Mouse (Mus musculus) urinary bladder, postnatal 36 days (tissue): ENCODE results near the gene Susd4.
A peak's percentile ranks its signal among the peaks of the same experiment; 100 is the strongest.

Source experiments
- DNase-seq, 2 experiments: peaks; one replicate each; pipeline ENCODE4 v3.0.0; 2022; ENCODE audit warnings: low spot score in 2 of 2, mixed read lengths in 1 of 2

Susd4 gene

DNA sequence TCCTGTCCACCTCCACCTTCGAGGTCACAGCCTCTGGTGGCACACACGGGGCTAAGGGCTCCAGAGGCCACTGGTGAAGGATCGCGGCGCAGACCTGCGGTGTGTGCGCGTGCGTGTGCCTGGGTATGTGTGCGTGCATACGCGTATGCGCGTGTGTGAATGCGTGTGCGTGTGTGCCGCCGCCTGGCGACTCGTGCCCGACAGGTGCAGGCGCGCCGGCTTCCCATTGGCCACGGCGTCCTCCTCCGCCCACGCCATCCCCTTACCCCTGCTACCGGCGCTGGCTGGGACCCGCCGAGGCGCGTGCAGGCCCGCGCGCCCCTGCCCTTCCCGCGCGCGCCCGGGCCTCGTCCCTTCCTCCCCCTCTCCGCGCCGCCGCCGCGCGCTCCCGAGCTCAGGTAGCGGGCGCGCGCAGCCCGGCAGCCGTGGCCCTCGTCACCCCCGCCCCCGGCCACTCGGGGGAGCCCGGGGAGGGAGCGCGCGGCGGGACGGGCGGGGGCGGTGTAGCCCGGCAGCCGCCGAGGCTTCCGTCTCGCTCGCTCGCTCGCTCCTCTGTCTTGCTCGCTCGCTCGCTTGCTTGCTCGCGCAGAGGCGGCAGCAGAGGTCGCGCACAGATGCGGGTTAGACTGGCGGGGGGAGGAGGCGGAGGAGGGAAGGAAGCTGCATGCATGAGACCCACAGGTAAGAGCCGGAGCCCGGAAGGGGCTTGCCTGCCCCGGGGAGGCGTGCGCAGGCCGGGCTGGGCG is at the start of gene Susd4:
Gene Susd4, plus strand, starts transcription at position 145 of the 746 bp plus-strand sequence.
- DNase-seq, result peak; percentile 25 to 33

DNA sequence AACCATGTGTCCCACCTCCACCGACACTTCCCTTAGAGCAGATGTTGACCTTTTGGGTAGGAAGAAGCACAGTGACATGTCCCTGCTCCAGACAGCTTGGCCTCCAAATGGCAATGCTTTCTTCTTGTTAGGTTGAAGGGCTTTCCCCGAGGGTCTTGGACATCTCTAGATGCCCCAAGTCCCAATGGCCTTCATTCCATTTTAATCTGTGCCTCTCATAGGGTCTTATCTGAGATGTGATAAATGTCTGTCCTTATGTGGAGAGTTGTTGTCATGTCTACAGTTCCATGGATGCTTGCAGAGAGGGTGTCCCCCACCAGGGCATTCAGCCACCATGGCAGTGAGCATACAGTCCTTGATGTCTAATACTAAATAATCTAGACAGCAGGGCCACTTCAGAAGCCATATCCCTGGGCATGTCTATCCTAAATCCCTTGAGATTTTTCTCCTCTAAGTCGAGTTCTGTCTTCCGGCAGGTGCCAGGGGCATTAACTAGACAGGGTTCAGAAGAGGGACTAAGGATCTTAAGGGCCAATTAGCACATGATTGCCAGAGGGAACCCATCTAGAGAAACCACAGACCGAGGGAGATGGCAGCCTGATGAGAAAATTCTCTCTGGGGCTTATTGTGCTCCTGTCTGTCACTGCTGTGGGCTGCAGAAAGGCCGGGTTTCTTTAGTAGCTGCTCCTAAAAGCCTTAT is 49.3 kb upstream of the Susd4 start:
- DNase-seq, result no peak

DNA sequence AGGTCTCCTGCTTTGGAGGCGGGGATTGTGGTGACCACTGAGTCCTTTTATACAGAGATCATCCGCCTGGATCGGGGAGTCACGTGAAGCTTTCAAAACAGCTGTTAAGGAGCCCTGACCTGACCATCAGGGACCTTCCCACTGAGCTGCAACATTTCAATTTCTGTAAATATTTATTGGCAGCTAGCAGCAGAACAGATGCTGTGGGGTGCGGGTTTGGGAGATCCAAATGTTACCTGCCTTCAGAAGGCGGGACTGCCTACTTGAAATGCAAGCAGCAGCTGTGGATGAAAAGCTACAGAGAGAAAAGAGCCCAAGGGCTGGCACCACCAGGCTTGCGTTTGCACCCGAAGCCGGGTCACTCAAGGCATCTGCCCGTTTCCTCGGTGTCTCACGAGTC is 36.1 kb upstream of the Susd4 start:
- DNase-seq, result no peak

DNA sequence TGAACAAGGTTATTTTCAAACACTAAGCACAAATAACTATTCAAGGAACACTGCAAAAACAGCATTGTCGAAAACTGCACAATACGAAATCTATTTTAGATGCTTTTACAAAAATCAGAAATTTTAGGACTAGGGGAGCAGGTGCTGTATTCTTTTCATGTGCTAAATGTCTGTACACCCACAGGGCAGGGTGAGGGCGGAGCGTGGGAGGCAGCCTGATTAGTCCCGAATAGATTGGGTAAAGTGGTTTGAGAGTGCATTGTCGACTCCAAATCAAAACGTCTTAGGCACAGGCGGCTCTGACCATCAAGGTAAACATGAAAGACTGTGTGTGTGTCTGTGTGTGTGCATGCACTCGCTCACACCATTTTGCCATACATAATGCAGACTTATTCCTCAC is 34.7 kb upstream of the Susd4 start:
- no peak for DNase-seq

DNA sequence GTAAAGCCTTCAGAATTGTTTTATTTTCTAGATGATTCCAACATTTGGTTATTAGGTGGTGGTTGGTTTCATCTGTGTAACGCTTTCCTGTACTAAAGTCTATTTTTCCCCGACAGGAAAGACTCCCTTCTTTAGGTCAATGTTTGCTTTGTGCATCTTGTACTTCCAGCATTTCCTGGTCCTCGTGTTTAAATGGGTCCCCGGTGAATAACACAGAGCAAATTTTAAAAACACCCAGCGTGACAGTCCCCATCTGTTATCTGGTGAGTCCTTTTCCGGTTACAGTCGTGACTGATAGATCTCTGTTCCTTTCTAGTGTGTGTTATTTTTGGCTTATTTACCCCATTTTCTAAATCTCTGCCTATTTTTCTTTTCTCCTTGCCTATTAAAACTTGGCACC is 31.0 kb upstream of the Susd4 start:
- DNase-seq, result no peak

DNA sequence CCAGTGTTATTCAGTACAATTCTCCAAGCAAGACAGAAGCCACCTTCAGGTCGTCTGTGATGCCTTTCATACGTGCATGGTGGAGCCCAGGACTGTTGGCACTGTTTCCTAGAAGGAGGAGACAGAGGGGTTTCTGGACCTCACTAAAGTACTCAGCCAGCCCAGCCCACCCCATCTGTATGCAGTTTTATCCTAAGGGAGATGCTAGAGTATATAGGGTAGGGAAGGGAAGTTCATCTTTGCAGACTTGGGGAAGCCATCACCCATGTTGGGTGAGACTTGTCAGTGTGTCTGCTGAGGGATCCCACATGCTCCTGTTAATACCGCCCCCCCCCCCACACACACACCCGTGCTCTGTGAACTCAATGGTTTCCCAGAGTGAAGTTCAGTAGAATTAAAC is 27.8 kb upstream of the Susd4 start:
- DNase-seq, result no peak

- DNase-seq, result no peak
These were observed 16.6 kb upstream of the Susd4 start for GRCm38 (mm10) chr1:182747081-182747480.

GRCm38 (mm10) chr1:182747834-182748233 is 15.8 kb upstream of the Susd4 start:
- no peak for DNase-seq

DNA sequence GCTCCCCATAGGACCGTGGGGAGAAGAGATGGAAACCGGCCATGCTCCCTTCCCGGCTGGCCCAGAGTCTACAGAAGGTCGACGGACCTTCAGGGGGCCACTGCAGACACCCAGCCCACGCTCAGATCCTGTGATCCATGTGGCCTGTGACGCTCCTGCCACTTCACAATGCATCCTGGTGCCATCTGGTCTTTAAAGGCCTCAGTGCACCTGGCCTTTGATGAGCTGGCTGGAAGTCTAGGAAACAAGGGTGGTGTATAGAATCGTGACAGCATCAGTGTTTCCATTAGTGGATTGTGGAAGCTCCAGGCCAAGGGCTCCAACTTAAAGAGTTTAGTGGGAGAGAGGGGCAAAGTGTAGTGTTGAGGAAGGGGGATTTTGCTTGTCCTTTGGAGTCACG is 14.6 kb upstream of the Susd4 start, which contains the start of gene Ccdc185:
Gene Ccdc185, minus strand, starts transcription at position 101 of the 400 bp plus-strand sequence.
- no peak for DNase-seq

GRCm38 (mm10) chr1:182751301-182751700 is 12.4 kb upstream of the Susd4 start:
- no peak for DNase-seq

GRCm38 (mm10) chr1:182753694-182754093 is 10.0 kb upstream of the Susd4 start:
- DNase-seq, result no peak

GRCm38 (mm10) chr1:182754865-182755264 is 8.8 kb upstream of the Susd4 start:
- no peak for DNase-seq

DNA sequence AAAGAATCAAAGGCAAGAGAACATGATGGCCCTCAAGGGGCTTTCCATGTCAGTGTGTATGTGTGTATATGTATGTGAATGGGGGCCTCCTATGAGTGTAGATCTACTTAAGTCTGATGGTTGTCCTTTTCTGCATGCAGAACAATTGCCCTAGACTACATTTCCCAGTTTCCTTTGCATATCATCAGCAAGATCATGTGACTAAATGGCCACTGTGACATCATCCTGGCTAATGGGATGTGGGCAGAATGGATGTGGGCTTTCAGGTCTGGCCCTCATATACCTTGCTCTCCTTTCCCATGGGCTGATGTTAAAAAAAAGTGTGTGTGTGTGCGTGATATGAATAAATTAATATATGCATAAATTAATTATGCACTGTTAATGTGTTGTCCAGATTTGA is 4.9 kb upstream of the Susd4 start:
- DNase-seq, result no peak

- DNase-seq, result no peak
These were observed 407 bp upstream of the Susd4 start for GRCm38 (mm10) chr1:182763191-182763715.

GRCm38 (mm10) chr1:182764541-182765281 is 1.1 kb downstream of the Susd4 start:
- no peak for DNase-seq

DNA sequence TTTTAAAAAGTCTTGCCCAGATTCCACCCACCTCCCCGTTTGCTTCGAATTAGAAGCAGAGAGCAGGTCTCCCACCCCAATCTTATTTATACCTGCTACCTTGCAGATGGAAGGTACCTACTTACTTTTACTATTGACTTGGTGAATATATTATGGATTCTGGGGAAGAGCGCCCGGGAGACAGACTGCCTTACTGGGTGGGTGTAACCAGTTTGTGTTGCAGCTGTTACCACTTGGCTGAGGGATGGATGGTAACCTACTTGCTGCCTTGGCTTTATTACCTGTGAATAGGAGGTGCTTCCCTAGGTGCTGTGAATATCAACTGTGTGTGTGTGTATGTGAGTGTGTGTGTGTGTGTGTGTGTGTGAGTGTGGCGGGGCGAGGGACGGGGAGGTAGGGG is 11.9 kb downstream of the Susd4 start:
- no peak for DNase-seq

GRCm38 (mm10) chr1:182776749-182777410 is 13.2 kb downstream of the Susd4 start:
- no peak for DNase-seq

- no peak for DNase-seq
These were observed 14.6 kb downstream of the Susd4 start for GRCm38 (mm10) chr1:182778225-182778624.

GRCm38 (mm10) chr1:182779024-182779520 is 15.4 kb downstream of the Susd4 start:
- no peak for DNase-seq

GRCm38 (mm10) chr1:182783774-182784173 is 20.1 kb downstream of the Susd4 start:
- DNase-seq, result no peak

DNA sequence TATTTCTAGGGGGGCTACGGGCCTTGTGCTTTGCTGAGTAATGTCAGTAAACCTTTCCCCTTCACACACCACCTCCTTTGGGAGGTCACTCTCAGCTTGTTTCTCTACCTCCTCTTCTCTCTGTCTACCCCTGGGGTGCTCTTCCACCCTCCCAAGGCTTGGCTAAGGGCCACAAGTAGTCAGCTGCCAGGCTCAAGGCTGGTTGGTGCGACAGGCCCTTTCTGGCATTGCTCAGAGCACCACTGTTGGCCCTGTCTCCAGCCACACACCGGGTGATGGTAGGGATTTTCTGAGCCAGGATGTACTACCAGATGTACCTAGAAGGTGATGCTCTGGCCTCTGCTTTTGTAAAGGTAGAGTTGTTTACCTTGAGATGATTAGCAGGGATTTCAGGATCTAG is 21.1 kb downstream of the Susd4 start:
- DNase-seq, result no peak

GRCm38 (mm10) chr1:182785504-182785903 is 21.8 kb downstream of the Susd4 start:
- no peak for DNase-seq
